Mouse (Mus musculus): ENCODE measurements around the gene Jsrp1.

GRCm38 (mm10) chr10:80858350-80858935 is 45.1 kb upstream of the Jsrp1 start:
- TF ChIP-seq POLR2A (IDR thresholded peaks at IDR 0.05; ENCODE audit: control insufficient read depth, low read depth, low read length) (no peak), CTCF (IDR thresholded peaks at IDR 0.05; ENCODE audit: control insufficient read depth, insufficient read depth, insufficient replicate concordance, low read depth, low read length) (no peak)
